Mouse (Mus musculus) embryo, embryonic 9.5 days (tissue): ENCODE data around the gene Zfp109.
"Not testable (repeated sequence)": the region's sequence is repeated elsewhere in the genome, so short reads cannot be mapped to it uniquely, and the experiment has no call there.

Source experiments
- DNase-seq: peaks from one replicate; pipeline ENCODE4 v3.0.0-alpha.2; 2017; ENCODE audit errors: extremely low spot score

Zfp109 gene

GRCm38 (mm10) chr7:24237040-24237791 lies at the start of gene Zfp109:
Zfp109 (minus strand) TSS chr7:24237560.
- peak; percentile 72 for DNase-seq

- DNase-seq, result no peak
Measured at GRCm38 (mm10) chr7:24286916-24287315, 49.6 kb upstream of the Zfp109 start.

- DNase-seq, result no peak
Measured at GRCm38 (mm10) chr7:24286090-24286489, 48.7 kb upstream of the Zfp109 start.

GRCm38 (mm10) chr7:24280858-24281145 lies 43.4 kb upstream of the Zfp109 start:
- no peak for DNase-seq

GRCm38 (mm10) chr7:24280031-24280857 lies 42.9 kb upstream of the Zfp109 start:
- DNase-seq, result no peak

GRCm38 (mm10) chr7:24278771-24279170 lies 41.4 kb upstream of the Zfp109 start:
- not testable (repeated sequence) for DNase-seq

GRCm38 (mm10) chr7:24274456-24274855 lies 37.1 kb upstream of the Zfp109 start:
- DNase-seq, result no peak

- no peak for DNase-seq
Measured at GRCm38 (mm10) chr7:24271191-24271590, 33.8 kb upstream of the Zfp109 start.

- DNase-seq, result peak; percentile 84
Measured at GRCm38 (mm10) chr7:24270288-24270672, 32.9 kb upstream of the Zfp109 start, which contains the start of gene Zfp93. Zfp93 (plus strand) TSS chr7:24270420.

GRCm38 (mm10) chr7:24269667-24270287 lies 32.4 kb upstream of the Zfp109 start:
- no peak for DNase-seq

GRCm38 (mm10) chr7:24269256-24269655 lies 31.9 kb upstream of the Zfp109 start:
- no peak for DNase-seq

- DNase-seq, result no peak
Measured at GRCm38 (mm10) chr7:24268176-24269155, 31.1 kb upstream of the Zfp109 start.

- no peak for DNase-seq
Measured at GRCm38 (mm10) chr7:24260000-24260312, 22.6 kb upstream of the Zfp109 start.

GRCm38 (mm10) chr7:24259306-24259999 lies 22.1 kb upstream of the Zfp109 start:
- DNase-seq, result no peak

GRCm38 (mm10) chr7:24254633-24255474 lies 17.5 kb upstream of the Zfp109 start, which contains the start of gene Zfp108:
Zfp108 (plus strand) TSS chr7:24254794.
- peak; percentile 80 for DNase-seq

- no peak for DNase-seq
Measured at GRCm38 (mm10) chr7:24253779-24254615, 16.6 kb upstream of the Zfp109 start.

GRCm38 (mm10) chr7:24211343-24211742 lies 26.0 kb downstream of the Zfp109 start, which contains the start of gene Zfp111:
Zfp111 (minus strand) TSS chr7:24211443.
- no peak for DNase-seq

- no peak for DNase-seq
Measured at GRCm38 (mm10) chr7:24210296-24210695, 27.1 kb downstream of the Zfp109 start.
